Mouse (Mus musculus) lung, embryonic 16.5 days (tissue): Measurements from ENCODE around the gene Pip5kl1. TPM values are rescaled to one million over a fixed set of nuclear protein-coding genes. Genes with fewer than 3 reads are reported as not detected.

Experiments
- ATAC-seq: fragments of 200-750 bp; cut with Nextera tagmentation; 2 replicates; pipeline ENCODE4 v1.8.0; 2017; ENCODE audit warnings: low read depth, mild to moderate bottlenecking, moderate library complexity
- H3K27ac ChIP-seq: fragments of 300-500 bp; sonication (generic); 2 replicates; pipeline ENCODE4 v1.5.1; 2014; ENCODE audit warnings: mild to moderate bottlenecking, control low read depth, low read length
- H3K27me3 ChIP-seq: fragments of 300-500 bp; sonication (generic); 2 replicates; pipeline ENCODE4 v1.6.1; 2014; ENCODE audit warnings: low read depth, low read length, mixed read lengths; ENCODE audit not compliant: control insufficient read depth, insufficient read depth
- H3K36me3 ChIP-seq: fragments of 300-500 bp; sonication (generic); 2 replicates; pipeline ENCODE4 v1.6.1; 2014; ENCODE audit warnings: low read length; ENCODE audit not compliant: control insufficient read depth, insufficient read depth
- H3K4me1 ChIP-seq: fragments of 300-500 bp; sonication (generic); replicated peaks from 2 replicates; pipeline ENCODE4 v1.6.1; 2014; ENCODE audit warnings: low read length, mixed read lengths; ENCODE audit not compliant: control insufficient read depth, insufficient read depth
- H3K4me2 ChIP-seq: fragments of 300-500 bp; sonication (generic); 2 replicates; pipeline ENCODE4 v1.6.1; 2014; ENCODE audit warnings: low read depth, low read length, control low read depth
- H3K4me3 ChIP-seq: fragments of 300-500 bp; sonication (generic); 2 replicates; pipeline ENCODE4 v1.5.1; 2014; ENCODE audit warnings: mild to moderate bottlenecking, low read length, control low read depth
- H3K9ac ChIP-seq: fragments of 300-500 bp; sonication (generic); 2 replicates; pipeline ENCODE4 v1.6.1; 2014; ENCODE audit warnings: low read length, control low read depth
- H3K9me3 ChIP-seq: fragments of 300-500 bp; sonication (generic); 2 replicates; pipeline ENCODE4 v1.6.1; 2016; ENCODE audit warnings: low read length; ENCODE audit not compliant: control insufficient read depth
- WGBS: fragments of 180-500 bp; shearing (Covaris S2); extraction: QIAGEN DNeasy Blood & Tissue Kit; methylation state at CpG from one replicate; pipeline ENCODE4 v1.1.7; 2014; 5-methylcytosine and 5-hydroxymethylcytosine counted together
- polyA plus RNA-seq: library from polyadenylated mRNA; unstranded; fragments of >200 nt; fragmentation: Nextera tagmentation; extraction: Ambion mirVana; gene quantifications from 2 replicates; pipeline ENCODE4 v1.2.1, GENCODE M21; 2015

Gene Pip5kl1
- polyA plus RNA-seq, 1 experiment from 2014 or later: 0.34 TPM

DNA sequence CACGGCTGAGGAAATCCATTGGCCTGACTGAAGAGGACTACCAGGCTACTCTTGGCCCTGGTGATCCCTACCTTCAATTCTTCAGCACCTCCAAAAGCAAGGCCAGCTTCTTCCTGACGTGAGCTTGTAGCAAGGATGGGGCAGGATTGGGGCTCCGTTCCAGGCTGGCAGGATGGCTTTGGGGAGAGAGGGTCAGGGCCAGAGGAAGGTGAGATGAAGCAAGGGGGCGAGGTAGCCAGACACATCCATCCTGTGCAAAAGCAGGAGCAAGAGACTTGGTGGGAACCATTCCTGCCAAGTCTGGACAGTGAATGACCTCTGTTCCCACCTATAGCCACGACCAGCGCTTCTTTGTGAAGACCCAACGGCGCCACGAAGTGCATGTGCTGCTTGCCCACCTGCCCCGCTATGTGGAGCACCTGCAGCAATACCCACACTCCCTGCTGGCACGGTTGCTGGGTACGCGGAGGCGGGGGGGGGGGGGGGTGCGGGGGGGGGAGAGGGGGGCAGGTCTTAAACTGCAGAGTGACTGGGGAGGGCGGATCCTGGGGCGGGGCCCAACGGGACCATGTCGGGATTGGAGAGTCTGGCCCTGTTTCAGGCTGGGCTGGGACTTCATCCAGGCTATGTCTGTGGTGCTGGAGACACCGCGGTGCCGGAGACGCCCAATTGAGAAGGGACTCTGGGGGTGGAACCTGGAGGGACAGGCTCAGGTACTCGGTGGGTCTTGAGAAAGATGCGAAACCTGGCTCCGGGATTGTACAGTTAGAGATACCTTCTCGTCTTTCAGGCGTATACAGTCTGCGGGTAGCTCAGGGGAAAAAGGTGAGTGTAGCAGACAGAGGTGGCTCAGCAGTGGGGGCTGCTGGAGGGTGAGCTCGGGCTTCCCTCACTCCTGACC is 3.8 kb downstream of the Pip5kl1 start:
- WGBS: 36% methylated on average over 25 of the region's 30 CpGs
- H3K27ac ChIP-seq: no peak overlapping the region
- no peaks in the 10 kb centered on the region for H3K9me3 ChIP-seq
- peaks cover 28% of the 10 kb centered on the region for H3K27me3 ChIP-seq
- no peak overlapping the region for H3K4me2 ChIP-seq
- no peak for ATAC-seq
- no peak overlapping the region for H3K4me3 ChIP-seq
- H3K36me3 ChIP-seq: peaks cover 1% of the 10 kb centered on the region
- peaks cover 13% of the 10 kb centered on the region for H3K4me1 ChIP-seq
- no peak overlapping the region for H3K9ac ChIP-seq

DNA sequence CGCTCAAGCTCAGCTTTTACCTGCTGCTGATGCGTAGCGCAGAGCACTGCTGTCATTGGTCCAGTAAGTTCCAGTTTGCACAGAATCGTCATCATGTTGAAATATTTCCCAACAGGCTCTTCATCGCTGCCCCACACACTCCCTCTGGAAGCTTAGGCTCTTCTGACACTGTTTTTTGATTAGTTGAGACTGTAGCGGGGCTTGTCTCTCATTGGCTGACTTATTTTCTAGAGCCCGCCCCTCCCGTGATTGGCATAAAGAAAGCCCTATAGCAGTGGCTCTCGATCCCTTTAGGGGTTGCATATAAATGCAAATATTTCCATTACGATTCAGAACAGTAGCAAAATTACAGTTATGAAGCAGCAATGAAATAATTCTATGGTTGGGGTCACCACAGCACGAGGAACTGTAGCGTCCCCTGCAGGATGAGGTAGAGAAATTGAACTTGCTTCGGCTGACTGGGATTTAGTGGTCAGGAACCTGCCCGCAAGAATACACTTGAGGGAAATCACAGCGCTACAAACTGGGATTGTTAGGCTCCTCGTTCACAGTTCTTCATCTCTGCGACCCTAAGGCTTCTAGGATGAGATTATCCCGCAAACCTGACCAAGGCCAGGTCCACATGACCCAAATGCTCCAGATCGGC is 7.0 kb downstream of the Pip5kl1 start:
- peak; percentile 66 for ATAC-seq
- peak overlapping the region; percentile 34 for H3K4me2 ChIP-seq

DNA sequence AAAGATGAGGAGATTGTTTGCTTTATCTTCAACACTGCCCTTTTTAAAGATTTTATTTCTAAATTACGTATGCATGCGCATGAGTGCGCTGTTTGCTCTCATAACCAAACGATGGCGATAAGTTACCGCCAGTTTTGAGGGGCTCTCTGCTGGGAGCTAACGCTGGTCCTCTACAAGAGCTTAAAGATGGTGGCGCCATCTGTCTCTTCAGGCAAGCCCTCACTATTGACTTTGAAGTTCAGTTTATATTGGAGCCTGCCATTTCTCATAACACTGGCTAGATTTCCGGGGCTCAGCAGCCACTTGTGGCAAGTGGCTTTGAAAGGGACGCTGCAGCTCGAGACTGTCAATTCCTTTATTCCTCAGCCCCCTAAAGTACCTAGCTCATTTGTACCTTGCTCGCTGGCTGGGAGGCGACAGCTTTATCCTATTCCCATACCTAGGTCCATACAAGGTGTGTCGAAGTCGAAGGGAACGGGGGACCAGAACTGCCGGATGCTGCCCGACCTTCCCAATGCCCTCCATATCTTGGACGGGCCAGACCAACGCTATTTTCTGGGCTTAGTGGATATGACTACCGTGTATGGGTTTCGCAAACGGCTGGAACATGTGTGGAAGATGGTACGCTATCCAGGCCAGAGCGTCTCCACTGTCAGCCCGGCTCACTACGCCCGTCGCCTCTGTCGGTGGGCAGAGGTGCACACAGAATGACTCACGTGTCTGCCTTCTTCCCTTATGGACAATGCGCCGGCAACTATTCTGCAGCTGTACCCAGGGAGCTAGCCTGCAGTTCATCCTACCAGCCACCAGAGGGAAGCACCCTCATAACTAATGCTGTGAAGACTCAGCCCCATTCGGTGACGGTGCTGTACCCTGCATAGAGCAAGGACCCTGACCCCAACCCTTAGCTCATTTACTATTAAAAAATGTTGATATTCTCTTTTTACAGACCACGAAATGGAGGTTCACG is 8.5 kb downstream of the Pip5kl1 start:
- H3K27ac ChIP-seq: no peak overlapping the region
- H3K27me3 ChIP-seq: peaks cover 13% of the 10 kb centered on the region; the same call in 1 of the 2 replicates
- no peaks in the 10 kb centered on the region for H3K36me3 ChIP-seq
- WGBS: 10% methylated on average over 37 of the region's 37 CpGs
- peak overlapping the region; percentile 27 for H3K9ac ChIP-seq
- H3K4me3 ChIP-seq: peak overlapping the region; percentile 38
- no peaks in the 10 kb centered on the region for H3K9me3 ChIP-seq
- peak; percentile 61 for ATAC-seq
- peaks cover 21% of the 10 kb centered on the region for H3K4me1 ChIP-seq
- peak overlapping the region; percentile 69 for H3K4me2 ChIP-seq

More for the DNA sequence above, 7.0 kb downstream of the Pip5kl1 start:
- Histone ChIP-seq H3K27me3 (peaks cover 18% of the 10 kb centered on the region; the same call in 1 of the 2 replicates), H3K27ac (no peak overlapping the region), H3K9ac (no peak overlapping the region), H3K36me3 (no peaks in the 10 kb centered on the region), H3K4me3 (peak overlapping the region; percentile 35), H3K9me3 (no peaks in the 10 kb centered on the region), H3K4me1 (peaks cover 10% of the 10 kb centered on the region; the same call in 1 of the 2 replicates)
- 39% methylated on average over 19 of the region's 19 CpGs for WGBS

DNA sequence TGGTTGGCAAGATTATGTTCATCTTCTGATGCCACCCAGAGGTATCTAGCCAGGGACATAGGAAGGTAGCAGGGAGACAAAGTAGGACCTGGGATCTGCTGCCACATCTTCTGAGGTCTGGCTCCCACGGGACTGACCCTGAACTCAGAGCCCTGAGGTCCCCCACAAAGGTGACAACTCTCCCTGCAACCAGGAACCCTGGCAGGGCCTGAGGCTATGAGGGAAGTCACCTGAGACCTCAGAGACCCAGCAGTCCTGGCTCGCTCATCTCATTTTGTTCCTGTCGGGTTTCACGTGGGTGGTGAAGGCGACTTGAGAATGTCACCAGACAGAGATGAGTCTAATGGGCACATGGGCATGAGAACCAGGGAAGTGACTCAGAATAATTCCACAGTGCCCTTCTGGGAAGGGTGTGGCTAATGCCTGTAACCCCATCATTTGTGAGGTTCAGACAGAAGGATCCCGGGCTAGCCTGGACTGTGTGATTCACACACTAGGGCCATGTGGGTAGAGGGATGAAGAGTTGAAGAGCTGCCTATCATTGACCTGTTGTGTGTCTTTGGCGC is 10.6 kb downstream of the Pip5kl1 start:
- ATAC-seq: no peak
- no peak overlapping the region for H3K4me3 ChIP-seq
- H3K4me2 ChIP-seq: no peak overlapping the region
- peaks cover 32% of the 10 kb centered on the region for H3K4me1 ChIP-seq
- 79% methylated on average over 7 of the region's 7 CpGs for WGBS
- H3K9me3 ChIP-seq: no peaks in the 10 kb centered on the region
- no peaks in the 10 kb centered on the region for H3K27me3 ChIP-seq
- H3K9ac ChIP-seq: no peak overlapping the region
- no peaks in the 10 kb centered on the region for H3K36me3 ChIP-seq
- H3K27ac ChIP-seq: no peak overlapping the region

DNA sequence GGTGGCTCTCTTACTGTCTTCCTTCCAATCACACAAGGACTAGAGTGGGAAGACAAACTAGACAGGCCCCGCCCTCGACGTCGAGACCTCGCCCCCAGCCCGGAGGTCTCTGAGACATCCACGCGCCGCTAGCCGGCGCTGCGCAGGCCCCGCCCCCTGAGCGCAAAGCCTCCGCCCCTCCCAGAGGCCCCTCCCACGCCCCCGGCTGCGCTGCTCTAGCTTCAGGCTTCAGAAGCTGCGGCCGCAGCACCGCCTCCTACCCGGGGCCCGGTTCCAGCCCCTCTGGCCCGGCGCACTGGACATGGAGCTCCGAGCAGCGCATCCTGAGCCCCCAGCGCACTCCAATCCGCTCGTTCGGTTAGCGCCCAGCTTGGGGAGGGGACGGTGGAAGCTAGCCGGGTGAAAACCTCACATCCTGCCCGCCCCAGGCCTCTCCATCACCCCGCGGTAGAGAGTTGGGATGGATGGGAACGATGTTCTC is 12.3 kb downstream of the Pip5kl1 start, which contains the start of gene St6galnac4:
TSS of gene St6galnac4 (plus strand) at position 225 of the 481 bp plus-strand sequence.
- Histone ChIP-seq H3K36me3 (no peaks in the 10 kb centered on the region), H3K9me3 (no peaks in the 10 kb centered on the region), H3K27ac (peak within 1 kb of the TSS; percentile 53), H3K9ac (peak within 1 kb of the TSS; percentile 69), H3K4me2 (peak within 1 kb of the TSS; percentile 77), H3K4me1 (peaks cover 41% of the 10 kb centered on the region), H3K4me3 (peak within 1 kb of the TSS; percentile 64), H3K27me3 (no peaks in the 10 kb centered on the region)
- WGBS: 0% methylated on average over 36 of the region's 38 CpGs
- ATAC-seq: peak; percentile 95

DNA sequence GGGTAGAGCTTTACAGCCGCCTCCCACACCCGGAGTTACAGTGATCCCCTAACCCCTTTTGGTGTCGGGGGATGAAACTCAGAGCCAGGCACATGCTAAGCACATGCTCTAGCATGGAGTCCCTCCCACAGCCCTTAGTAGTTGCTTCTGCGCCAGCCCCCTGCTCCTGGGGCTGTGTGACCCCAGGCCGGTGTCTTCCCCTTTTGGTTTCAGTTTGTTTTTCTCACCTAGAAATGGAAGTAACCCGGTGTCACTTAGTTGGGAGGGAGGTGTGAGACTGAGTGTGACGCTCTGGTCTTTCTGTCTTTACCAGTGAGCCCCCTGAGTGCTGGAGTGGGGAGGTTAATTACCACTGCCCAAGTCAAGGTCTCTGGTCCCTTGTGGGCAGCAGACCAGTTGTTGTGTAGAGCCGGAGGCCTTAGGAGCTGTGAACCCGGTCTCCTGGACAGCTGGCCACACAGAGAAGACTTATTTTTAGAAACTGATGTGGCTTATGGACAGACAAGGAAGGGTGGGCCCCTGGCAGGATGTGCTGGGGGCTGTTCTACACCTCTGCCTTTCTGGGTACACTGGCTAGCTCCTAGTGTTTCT is 13.2 kb downstream of the Pip5kl1 start:
- Histone ChIP-seq H3K4me3 (peak overlapping the region; percentile 64), H3K27me3 (no peaks in the 10 kb centered on the region), H3K4me2 (peak overlapping the region; percentile 77), H3K9me3 (no peaks in the 10 kb centered on the region), H3K9ac (peak overlapping the region; percentile 69), H3K27ac (peak overlapping the region; percentile 53), H3K36me3 (no peaks in the 10 kb centered on the region), H3K4me1 (peaks cover 43% of the 10 kb centered on the region)
- no peak for ATAC-seq
- WGBS: 25% methylated on average over 9 of the region's 9 CpGs

DNA sequence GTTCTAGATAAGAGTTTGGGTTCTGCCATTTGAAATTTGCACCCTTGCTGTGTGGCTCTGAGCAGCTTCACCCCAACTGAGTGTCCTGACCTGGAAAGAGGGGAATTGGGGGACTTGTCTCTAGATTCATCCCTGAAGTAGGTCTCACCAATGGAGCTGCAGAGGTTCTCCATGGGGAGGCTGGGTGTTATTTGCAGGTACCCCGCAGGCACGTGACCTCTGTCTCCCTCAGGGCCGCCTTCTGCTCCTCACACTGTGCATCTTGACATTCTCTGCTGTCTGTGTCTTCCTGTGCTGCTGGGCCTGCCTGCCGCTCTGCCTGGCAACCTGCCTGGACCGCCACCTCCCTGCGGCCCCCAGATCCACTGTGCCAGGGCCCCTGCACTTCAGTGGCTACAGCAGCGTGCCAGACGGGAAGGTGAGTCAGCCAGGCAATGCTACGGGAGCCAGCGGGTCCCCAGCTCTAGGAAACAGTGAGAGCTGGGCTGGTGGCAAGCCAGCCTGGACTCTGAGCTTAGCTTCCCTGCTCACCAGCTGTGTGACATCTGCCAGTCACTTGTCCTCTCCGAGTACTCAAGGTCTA is 14.7 kb downstream of the Pip5kl1 start:
- Histone ChIP-seq H3K4me2 (no peak overlapping the region), H3K9ac (0 out of 2 replicates have a peak overlapping the region, but pooled peaks have one; percentile 17), H3K4me1 (peaks cover 38% of the 10 kb centered on the region), H3K27ac (no peak overlapping the region), H3K4me3 (no peak overlapping the region), H3K36me3 (peaks cover 3% of the 10 kb centered on the region), H3K9me3 (no peaks in the 10 kb centered on the region), H3K27me3 (no peaks in the 10 kb centered on the region)
- ATAC-seq: no peak
- WGBS: 41% methylated on average over 11 of the region's 11 CpGs

DNA sequence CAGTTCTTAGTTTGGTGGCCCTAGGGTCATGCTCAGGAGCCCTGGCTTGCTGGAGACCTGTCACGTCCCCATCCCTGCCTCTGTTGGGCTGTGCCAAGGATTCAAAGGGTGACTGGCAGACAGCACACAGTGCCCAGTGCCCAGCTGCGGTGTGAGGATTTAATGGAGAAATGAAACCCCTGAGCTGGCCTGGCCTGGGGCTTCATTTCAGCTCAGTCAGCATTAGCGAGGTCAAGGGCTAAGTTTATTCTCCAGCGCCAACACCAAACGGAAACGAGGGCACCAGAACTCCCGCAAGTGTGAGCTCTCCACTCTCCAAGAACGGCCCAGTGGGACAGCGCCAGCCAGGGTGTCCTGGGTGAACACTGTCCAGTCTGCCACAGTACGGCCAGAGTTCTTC is 15.6 kb downstream of the Pip5kl1 start:
- no peak overlapping the region for H3K4me2 ChIP-seq
- no peak overlapping the region for H3K27ac ChIP-seq
- peaks cover 38% of the 10 kb centered on the region for H3K4me1 ChIP-seq
- H3K27me3 ChIP-seq: no peaks in the 10 kb centered on the region
- H3K36me3 ChIP-seq: peaks cover 4% of the 10 kb centered on the region
- no peak overlapping the region for H3K4me3 ChIP-seq
- 62% methylated on average over 10 of the region's 10 CpGs for WGBS
- no peak overlapping the region for H3K9ac ChIP-seq
- ATAC-seq: no peak
- H3K9me3 ChIP-seq: no peaks in the 10 kb centered on the region
